Comparison of ENCODE assay signal across 24 mouse cellular contexts in genomic region chr9:34930371-34930770, GRCm38 (mm10).
"Had no signal": no experiment of that assay in that cellular context is flagged by ENCODE, and none has a peak within 500 bp of the region (broad histone marks: within the 10 kb centered on the region; RNA-seq: fewer than 3 reads in every experiment).

No protein-coding gene starts in this region.

- H3K4me1 ChIP-seq: embryonic facial prominence, embryonic 10.5 days; embryonic facial prominence, embryonic 12.5 days; embryonic facial prominence, embryonic 13.5 days; embryonic facial prominence, embryonic 15.5 days; forebrain, embryonic 10.5 days; forebrain, embryonic 12.5 days; forebrain, embryonic 15.5 days; heart, embryonic 10.5 days; heart, embryonic 12.5 days; heart, embryonic 13.5 days had no signal

- H3K27me3 ChIP-seq: embryonic facial prominence, embryonic 12.5 days; embryonic facial prominence, embryonic 13.5 days; embryonic facial prominence, embryonic 15.5 days; forebrain, embryonic 12.5 days; forebrain, embryonic 13.5 days; forebrain, embryonic 15.5 days; heart, embryonic 12.5 days; heart, embryonic 13.5 days had no signal

- H3K4me3 ChIP-seq: embryonic facial prominence, embryonic 10.5 days; embryonic facial prominence, embryonic 12.5 days; embryonic facial prominence, embryonic 13.5 days; embryonic facial prominence, embryonic 15.5 days; erythroblast, embryonic 14.5 days; forebrain, embryonic 10.5 days; forebrain, embryonic 12.5 days; forebrain, embryonic 13.5 days; forebrain, embryonic 15.5 days; gastrocnemius, adult 2 months; heart, adult 2 months; heart, embryonic 10.5 days; heart, embryonic 12.5 days; heart, embryonic 13.5 days had no signal

- ATAC-seq: forebrain, embryonic 13.5 days; forebrain, embryonic 14.5 days; forebrain, embryonic 15.5 days; forebrain, embryonic 16.5 days; forebrain, postnatal 0 days had no signal

- H3K27ac ChIP-seq: embryonic facial prominence, embryonic 10.5 days; embryonic facial prominence, embryonic 12.5 days; embryonic facial prominence, embryonic 13.5 days; embryonic facial prominence, embryonic 15.5 days; forebrain, embryonic 10.5 days; forebrain, embryonic 12.5 days; forebrain, embryonic 13.5 days; forebrain, embryonic 15.5 days; gastrocnemius, adult 2 months; heart, adult 2 months; heart, embryonic 10.5 days; heart, embryonic 13.5 days had no signal

- DNase-seq: embryo, embryonic 11 days; forebrain, postnatal 0 days; gastrocnemius, adult 2 months; gastrocnemius, postnatal 10 days; gastrocnemius, postnatal 14 days; gastrocnemius, postnatal 25 days; gastrocnemius, postnatal 36 days; heart, adult 11 months; heart, adult 18-20 months; heart, adult 2 months had no signal
